Mouse (Mus musculus): ENCODE data around the gene Zglp1. TPM values are rescaled to one million over a fixed set of nuclear protein-coding genes. Genes with fewer than 3 reads are reported as not detected.

Gene Zglp1
- polyA plus RNA-seq, 1 experiment from 2014 or later: 0.63 TPM

DNA sequence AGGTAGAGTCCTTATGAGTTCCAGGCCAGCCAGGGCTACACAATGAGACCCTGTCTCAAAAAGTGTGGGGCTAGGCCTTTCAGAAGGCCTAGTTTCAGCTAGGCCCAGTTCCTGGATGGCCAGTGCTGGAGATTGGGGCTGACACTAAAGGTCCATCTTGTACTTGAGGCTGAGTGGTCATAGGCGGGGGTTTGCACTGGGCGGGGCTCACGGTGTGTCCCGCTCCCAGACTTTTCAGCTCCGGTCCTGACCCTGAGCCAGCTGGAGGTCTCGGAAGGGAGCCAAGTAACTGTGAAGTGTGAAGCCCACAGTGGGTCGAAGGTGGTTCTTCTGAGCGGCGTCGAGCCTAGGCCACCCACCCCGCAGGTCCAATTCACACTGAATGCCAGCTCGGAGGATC is 40.0 kb downstream of the Zglp1 start:
- Histone ChIP-seq H3K9me3 (replicated peaks) (no peaks in the 10 kb centered on the region), H3K4me2 (no peak overlapping the region), H3K27ac (replicated peaks) (peak overlapping the region; percentile 99), H3K9ac (no peak overlapping the region), H3K4me3 (replicated peaks) (no peak overlapping the region), H3K27me3 (peaks cover 4% of the 10 kb centered on the region), H3K36me3 (replicated peaks) (peaks cover 11% of the 10 kb centered on the region), H3K4me1 (replicated peaks) (peaks cover 61% of the 10 kb centered on the region)
- 88% methylated on average over 12 of the region's 12 CpGs for WGBS (ENCODE audit: insufficient replicate concordance)
- ATAC-seq (ENCODE audit: insufficient read depth): no peak

DNA sequence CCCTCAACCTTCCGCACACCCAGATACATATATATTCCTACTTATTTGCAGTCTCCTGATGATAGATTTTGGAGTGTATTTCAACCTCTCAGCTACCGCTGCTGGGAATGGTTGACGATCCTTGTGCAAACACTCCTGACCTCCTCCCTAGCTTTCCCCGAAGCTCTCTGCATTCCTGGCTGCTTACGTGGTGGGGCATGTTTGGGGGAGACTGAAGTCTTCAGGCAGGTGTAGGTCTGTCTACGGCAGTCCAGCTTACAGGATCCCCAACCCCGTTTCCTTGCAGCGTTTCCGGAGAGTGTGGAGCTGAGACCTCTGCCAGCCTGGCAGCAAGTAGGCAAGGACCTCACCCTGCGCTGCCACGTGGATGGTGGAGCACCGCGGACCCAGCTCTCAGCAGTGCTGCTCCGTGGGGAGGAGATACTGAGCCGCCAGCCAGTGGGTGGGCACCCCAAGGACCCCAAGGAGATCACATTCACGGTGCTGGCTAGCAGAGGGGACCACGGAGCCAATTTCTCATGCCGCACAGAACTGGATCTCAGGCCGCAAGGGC is 41.6 kb downstream of the Zglp1 start:
- H3K4me3 ChIP-seq (replicated peaks): no peak overlapping the region
- H3K4me2 ChIP-seq: no peak overlapping the region
- H3K27me3 ChIP-seq: 0 out of 2 replicates have a peak, but pooled peaks cover 4% of the 10 kb centered on the region
- ATAC-seq (ENCODE audit: insufficient read depth): no peak
- no peak overlapping the region for H3K9ac ChIP-seq
- WGBS (ENCODE audit: insufficient replicate concordance): 80% methylated on average over 19 of the region's 19 CpGs
- H3K36me3 ChIP-seq (replicated peaks): peaks cover 11% of the 10 kb centered on the region
- H3K4me1 ChIP-seq (replicated peaks): peaks cover 47% of the 10 kb centered on the region
- no peaks in the 10 kb centered on the region for H3K9me3 ChIP-seq (replicated peaks)
- H3K27ac ChIP-seq (replicated peaks): no peak overlapping the region

DNA sequence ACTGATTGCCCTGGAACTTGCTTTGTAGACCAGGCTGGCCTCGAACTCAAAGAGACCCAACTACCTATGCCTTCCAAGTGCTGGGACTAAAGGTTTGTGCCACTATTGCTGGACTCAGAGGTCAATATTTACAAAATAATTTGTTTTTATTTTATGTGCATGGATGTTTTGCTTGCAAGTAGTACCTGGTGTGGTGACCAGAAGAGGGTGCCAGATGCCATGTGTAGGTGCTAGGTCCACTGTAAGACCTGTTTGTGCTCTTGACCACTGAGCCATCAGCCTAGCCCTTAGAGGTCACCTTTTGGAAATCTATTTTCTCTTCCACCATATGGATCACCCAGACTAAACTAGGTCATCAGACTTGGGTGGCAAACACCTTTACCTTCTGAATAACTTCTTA is 44.2 kb downstream of the Zglp1 start:
- H3K9me3 ChIP-seq (replicated peaks): no peaks in the 10 kb centered on the region
- H3K9ac ChIP-seq: no peak overlapping the region
- no peak overlapping the region for H3K4me2 ChIP-seq
- H3K4me3 ChIP-seq (replicated peaks): no peak overlapping the region
- H3K27me3 ChIP-seq: peaks cover 18% of the 10 kb centered on the region
- no peak for ATAC-seq (ENCODE audit: insufficient read depth)
- 68% methylated on average over 1 of the region's 1 CpGs for WGBS (ENCODE audit: insufficient replicate concordance)
- H3K36me3 ChIP-seq (replicated peaks): peaks cover 11% of the 10 kb centered on the region
- H3K4me1 ChIP-seq (replicated peaks): peaks cover 30% of the 10 kb centered on the region
- H3K27ac ChIP-seq (replicated peaks): no peak overlapping the region

DNA sequence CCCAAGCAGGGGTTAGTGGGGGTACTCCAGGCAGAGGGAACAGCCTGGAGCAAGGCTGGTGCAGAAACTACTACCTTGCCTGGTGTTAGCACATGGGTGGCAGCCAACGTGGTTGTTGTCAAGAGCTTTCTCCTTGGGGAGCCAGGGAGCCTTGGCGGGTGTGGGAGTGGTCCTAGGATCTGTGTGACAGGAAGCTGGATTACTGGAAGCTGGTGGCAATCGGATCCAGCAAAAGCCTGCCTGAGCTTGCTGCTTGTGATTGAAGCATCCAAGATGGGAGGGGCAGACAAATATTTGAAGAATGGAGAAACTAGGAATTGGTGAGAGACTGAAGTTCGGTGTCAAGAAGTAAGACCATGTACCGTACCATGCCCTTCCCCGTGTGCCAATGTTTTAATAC is 44.6 kb downstream of the Zglp1 start:
- Histone ChIP-seq H3K9ac (no peak overlapping the region), H3K4me2 (no peak overlapping the region), H3K4me1 (replicated peaks) (peaks cover 29% of the 10 kb centered on the region), H3K4me3 (replicated peaks) (no peak overlapping the region), H3K27me3 (peaks cover 22% of the 10 kb centered on the region), H3K27ac (replicated peaks) (no peak overlapping the region), H3K9me3 (replicated peaks) (no peaks in the 10 kb centered on the region), H3K36me3 (replicated peaks) (peaks cover 10% of the 10 kb centered on the region; the same call in 1 of the 2 replicates)
- ATAC-seq (ENCODE audit: insufficient read depth): no peak
- WGBS (ENCODE audit: insufficient replicate concordance): 71% methylated on average over 6 of the region's 6 CpGs

DNA sequence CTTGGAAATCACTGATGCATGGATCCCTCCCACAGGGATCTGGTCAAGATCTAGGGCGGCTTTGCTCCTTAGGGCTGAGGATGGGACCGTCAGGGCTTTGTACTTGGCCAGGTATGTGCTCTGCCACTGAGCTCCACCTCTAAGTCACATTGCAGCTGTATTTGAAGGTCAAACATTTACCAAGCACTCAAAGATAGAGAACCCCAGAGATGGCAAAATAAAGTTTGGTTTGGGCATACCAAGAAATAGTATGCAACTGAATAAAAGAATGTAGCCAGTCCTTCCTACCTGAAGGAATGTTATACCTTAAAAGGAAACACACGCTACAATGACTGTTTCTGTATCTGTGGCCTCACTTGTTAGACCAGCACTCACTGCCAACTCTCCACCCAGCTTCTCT is 45.5 kb downstream of the Zglp1 start:
- peaks cover 32% of the 10 kb centered on the region for H3K27me3 ChIP-seq
- no peak overlapping the region for H3K4me3 ChIP-seq (replicated peaks)
- 76% methylated on average over 3 of the region's 3 CpGs for WGBS (ENCODE audit: insufficient replicate concordance)
- H3K36me3 ChIP-seq (replicated peaks): 0 out of 2 replicates have a peak, but pooled peaks cover 3% of the 10 kb centered on the region
- H3K9me3 ChIP-seq (replicated peaks): no peaks in the 10 kb centered on the region
- H3K4me1 ChIP-seq (replicated peaks): peaks cover 29% of the 10 kb centered on the region
- no peak for ATAC-seq (ENCODE audit: insufficient read depth)
- H3K4me2 ChIP-seq: no peak overlapping the region
- H3K27ac ChIP-seq (replicated peaks): no peak overlapping the region
- H3K9ac ChIP-seq: no peak overlapping the region

DNA sequence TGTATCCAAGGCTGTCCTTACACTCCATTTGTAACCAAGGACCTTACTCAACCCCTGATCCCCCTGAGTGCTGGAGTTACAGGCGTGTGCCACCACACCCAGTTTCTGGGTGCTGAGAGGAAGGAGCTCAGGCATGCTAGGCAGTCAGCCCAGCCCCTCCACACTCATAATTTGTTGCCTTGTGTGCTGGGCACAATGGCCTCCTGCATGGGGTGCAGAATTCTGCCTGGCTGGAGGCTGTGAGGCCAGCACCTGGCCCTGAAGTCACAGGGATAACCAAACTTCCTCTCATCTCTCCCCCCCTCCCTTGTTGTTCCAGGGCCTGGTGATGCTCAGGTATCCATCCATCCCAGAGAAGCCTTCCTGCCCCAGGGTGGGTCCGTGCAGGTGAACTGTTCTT is 48.3 kb downstream of the Zglp1 start:
- no peak overlapping the region for H3K4me2 ChIP-seq
- H3K27ac ChIP-seq (replicated peaks): no peak overlapping the region
- H3K36me3 ChIP-seq (replicated peaks): no peaks in the 10 kb centered on the region
- peaks cover 59% of the 10 kb centered on the region for H3K27me3 ChIP-seq
- peaks cover 42% of the 10 kb centered on the region for H3K4me1 ChIP-seq (replicated peaks)
- no peak overlapping the region for H3K4me3 ChIP-seq (replicated peaks)
- no peak overlapping the region for H3K9ac ChIP-seq
- no peak for ATAC-seq (ENCODE audit: insufficient read depth)
- no peaks in the 10 kb centered on the region for H3K9me3 ChIP-seq (replicated peaks)
- WGBS (ENCODE audit: insufficient replicate concordance): 47% methylated on average over 2 of the region's 2 CpGs

DNA sequence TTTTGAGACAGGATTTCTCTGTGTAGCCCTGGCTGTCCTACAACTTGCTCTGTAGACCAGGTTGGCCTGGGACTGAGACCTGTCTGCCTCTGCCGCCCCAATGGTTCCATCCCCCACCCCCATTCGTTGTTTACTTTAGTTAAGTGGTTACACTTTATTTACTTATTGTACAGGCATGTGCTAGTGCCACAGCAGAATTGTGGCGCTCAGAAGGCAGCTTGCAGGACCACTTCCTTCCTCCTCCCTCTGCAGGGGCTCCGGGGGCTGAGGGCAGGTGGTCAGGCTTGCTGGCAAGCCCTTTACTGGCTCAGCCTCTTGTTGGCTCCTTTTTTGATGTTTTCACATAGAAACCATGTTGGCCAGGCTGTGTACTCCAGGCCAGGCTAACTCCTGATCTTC is 49.7 kb downstream of the Zglp1 start:
- Histone ChIP-seq H3K4me3 (replicated peaks) (peak overlapping the region; percentile 53), H3K36me3 (replicated peaks) (no peaks in the 10 kb centered on the region), H3K4me2 (peak overlapping the region; percentile 68), H3K4me1 (replicated peaks) (peaks cover 48% of the 10 kb centered on the region), H3K9me3 (replicated peaks) (no peaks in the 10 kb centered on the region), H3K27me3 (peaks cover 62% of the 10 kb centered on the region), H3K27ac (replicated peaks) (0 out of 2 replicates have a peak overlapping the region, but pooled peaks have one; percentile 9), H3K9ac (no peak overlapping the region)
- 11% methylated on average over 4 of the region's 4 CpGs for WGBS (ENCODE audit: insufficient replicate concordance)
- ATAC-seq (ENCODE audit: insufficient read depth): no peak

DNA sequence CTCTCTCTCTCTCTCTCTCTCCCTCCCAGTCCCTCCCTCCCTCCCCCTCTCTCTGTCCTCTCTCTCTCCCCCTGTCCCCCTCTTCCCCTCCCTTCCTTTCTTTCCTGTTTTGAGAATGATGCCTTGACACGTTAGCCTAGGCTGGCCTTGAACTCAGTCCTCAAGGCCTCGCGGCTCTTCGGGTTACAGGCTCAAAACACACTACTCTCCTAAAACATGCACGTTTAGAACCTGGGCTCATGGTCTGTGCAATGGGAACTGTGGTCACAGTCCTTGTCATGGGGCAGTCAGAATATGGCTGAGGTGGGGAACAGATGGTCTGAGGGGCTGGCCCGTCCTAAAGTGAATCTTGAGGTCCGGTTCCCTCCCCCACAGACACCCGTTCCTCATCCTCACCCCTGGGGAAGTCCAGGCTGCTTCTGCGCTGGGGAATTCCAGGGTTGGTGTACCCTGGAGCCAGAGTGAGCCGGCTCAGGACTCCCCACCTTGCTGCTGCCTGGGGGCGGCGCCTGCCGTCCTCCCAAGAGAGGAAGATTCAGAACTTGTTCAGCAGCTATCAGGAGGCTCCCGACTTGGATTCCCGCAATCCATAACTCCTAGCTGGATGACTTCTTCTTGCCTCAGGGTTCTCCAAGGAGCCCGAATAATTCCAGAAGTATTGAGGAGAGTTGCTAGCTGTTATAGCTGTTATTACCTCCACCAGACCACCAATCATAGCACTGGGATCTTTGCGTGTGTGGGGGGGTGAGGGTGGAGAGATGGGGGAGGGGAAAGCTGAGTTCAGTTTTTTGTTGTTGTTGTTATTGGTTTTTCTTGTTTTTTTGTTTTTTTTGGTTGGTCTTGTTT is 50.3 kb downstream of the Zglp1 start:
- H3K4me2 ChIP-seq: peak overlapping the region; percentile 68
- peak overlapping the region; percentile 36; the same call in 1 of the 2 replicates for H3K9ac ChIP-seq
- ATAC-seq (ENCODE audit: insufficient read depth): no peak
- no peaks in the 10 kb centered on the region for H3K36me3 ChIP-seq (replicated peaks)
- H3K27ac ChIP-seq (replicated peaks): 0 out of 2 replicates have a peak overlapping the region, but pooled peaks have one; percentile 38
- no peaks in the 10 kb centered on the region for H3K9me3 ChIP-seq (replicated peaks)
- 6% methylated on average over 17 of the region's 17 CpGs for WGBS (ENCODE audit: insufficient replicate concordance)
- H3K4me1 ChIP-seq (replicated peaks): peaks cover 54% of the 10 kb centered on the region
- H3K27me3 ChIP-seq: peaks cover 62% of the 10 kb centered on the region
- peak overlapping the region; percentile 53 for H3K4me3 ChIP-seq (replicated peaks)

DNA sequence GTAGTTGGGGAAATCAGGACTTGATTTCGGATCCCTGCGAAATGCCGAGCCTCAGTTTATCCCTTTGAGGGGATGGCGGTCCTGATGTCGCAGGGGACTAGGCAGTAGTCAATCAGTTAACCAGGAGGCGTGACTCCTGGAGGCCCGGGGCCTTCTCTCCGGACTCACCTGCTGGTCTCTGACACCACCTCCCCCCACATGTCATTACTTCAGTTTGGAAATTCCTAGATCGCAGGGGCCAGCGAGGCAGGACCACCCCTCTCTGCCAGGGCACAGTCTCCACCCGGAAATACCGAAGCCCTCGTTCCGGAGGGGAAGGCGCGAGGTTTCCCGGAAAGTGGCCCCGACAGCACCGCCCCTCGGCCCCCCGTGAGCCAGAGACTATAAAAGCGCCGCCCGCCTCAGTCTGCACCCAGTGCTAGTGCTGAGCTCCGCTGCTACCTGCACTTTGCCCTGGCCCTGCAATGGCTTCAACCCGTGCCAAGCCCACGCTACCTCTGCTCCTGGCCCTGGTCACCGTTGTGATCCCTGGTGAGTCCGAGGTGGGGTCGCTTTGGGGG is 51.2 kb downstream of the Zglp1 start, which contains the start of gene Icam1:
Gene Icam1 (plus strand): TSS at position 415 of the 560 bp plus-strand sequence.
- no peaks in the 10 kb centered on the region for H3K9me3 ChIP-seq (replicated peaks)
- peak within 1 kb of the TSS; percentile 38; the same call in 1 of the 2 replicates for H3K27ac ChIP-seq (replicated peaks)
- WGBS (ENCODE audit: insufficient replicate concordance): under 1% methylated on average over 30 of the region's 30 CpGs
- H3K27me3 ChIP-seq: peaks cover 59% of the 10 kb centered on the region
- peak within 1 kb of the TSS; percentile 53 for H3K4me3 ChIP-seq (replicated peaks)
- peak within 1 kb of the TSS; percentile 36; the same call in 1 of the 2 replicates for H3K9ac ChIP-seq
- peak within 1 kb of the TSS; percentile 68 for H3K4me2 ChIP-seq
- ATAC-seq (ENCODE audit: insufficient read depth): peak; percentile 68
- H3K36me3 ChIP-seq (replicated peaks): no peaks in the 10 kb centered on the region
- peaks cover 59% of the 10 kb centered on the region for H3K4me1 ChIP-seq (replicated peaks)

DNA sequence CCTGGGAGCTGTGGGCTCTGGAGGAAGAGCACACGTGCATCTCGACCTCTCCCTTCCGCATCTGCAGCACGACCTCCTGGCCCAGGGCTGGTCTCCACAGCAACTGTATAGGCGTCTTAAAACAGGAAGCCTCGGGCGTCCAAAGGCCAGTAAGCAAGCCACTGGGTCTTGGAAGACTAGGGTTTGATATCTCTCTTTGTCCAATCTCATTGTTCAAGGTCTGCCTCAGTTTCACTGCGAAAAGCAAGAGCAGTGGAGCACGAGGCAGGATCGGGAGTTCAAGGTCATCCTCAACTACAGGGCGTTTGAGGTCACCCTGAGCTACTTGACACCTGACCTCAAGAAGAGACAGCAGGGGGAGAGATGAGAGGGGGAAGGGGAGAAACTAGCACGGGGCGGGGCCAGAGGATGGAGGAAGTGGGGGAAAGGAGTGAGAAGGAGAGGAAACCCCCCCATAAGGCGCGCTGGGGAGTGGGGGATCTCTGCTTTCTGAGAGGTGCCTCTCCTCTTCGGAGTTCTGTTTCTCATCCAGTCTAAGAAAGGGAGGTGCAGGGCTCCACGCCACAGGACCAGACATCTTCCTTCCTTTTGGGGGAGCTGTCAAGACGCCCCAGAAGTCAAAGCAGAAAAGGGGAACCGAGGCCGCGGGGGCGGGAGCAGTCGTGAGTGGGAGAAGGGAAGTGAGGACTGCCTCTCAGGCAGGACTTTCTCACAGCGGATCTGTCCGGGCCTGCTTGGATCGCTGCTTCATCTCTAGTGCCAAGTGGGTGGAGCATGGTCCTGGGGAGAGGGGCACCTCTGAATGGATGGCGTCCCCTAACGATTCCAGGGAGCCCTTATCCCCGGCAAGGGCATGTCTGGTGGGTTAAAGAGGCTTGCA is 52.0 kb downstream of the Zglp1 start:
- Histone ChIP-seq H3K27ac (replicated peaks) (peak overlapping the region; percentile 38; the same call in 1 of the 2 replicates), H3K4me2 (peak overlapping the region; percentile 68), H3K36me3 (replicated peaks) (no peaks in the 10 kb centered on the region), H3K4me3 (replicated peaks) (peak overlapping the region; percentile 53), H3K9me3 (replicated peaks) (no peaks in the 10 kb centered on the region), H3K9ac (peak overlapping the region; percentile 36; the same call in 1 of the 2 replicates), H3K27me3 (peaks cover 59% of the 10 kb centered on the region), H3K4me1 (replicated peaks) (peaks cover 62% of the 10 kb centered on the region)
- peak; percentile 35; the same call in 1 of the 2 replicates for ATAC-seq (ENCODE audit: insufficient read depth)
- WGBS (ENCODE audit: insufficient replicate concordance): 4% methylated on average over 29 of the region's 29 CpGs

Data from liver, embryonic 15.5 days (tissue).